Mouse (Mus musculus): ENCODE data around the gene Lyrm4. TPM values are rescaled to one million over a fixed set of nuclear protein-coding genes. Genes with fewer than 3 reads are reported as not detected.

Lyrm4 gene
- polyA plus RNA-seq, 1 experiment from 2014 or later: 16.9 TPM

DNA sequence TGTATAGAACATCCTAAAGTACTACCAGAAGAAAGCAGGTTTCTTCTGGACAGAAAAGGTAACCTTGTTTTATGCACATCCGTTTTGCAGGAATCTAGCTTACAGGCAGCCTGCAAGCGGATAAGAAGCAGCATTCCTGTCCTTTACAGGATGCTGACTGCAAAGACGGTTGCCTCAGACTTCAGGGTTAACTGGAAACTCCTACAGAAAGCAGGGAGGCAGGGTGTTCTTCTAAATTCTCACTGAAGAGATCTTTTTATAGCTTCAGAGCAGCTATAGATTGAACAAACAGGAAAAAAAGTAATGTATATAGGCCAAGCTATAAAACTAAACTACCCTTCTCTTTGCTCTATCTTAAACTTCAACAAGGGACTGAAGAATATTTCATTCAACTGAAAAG is 32.6 kb downstream of the Lyrm4 start:
- H3K4me3 ChIP-seq (ENCODE audit: low read depth, low read length): no peak overlapping the region
- WGBS (ENCODE audit: insufficient replicate concordance): 87% methylated on average over 3 of the region's 3 CpGs
- no peak overlapping the region for H3K27ac ChIP-seq (ENCODE audit: low read length)
- H3K36me3 ChIP-seq (ENCODE audit: control insufficient read depth, insufficient read depth): no peaks in the 10 kb centered on the region
- H3K4me2 ChIP-seq (ENCODE audit: low read depth, low read length): no peak overlapping the region
- H3K4me1 ChIP-seq (ENCODE audit: control insufficient read depth, low read depth, low read length): peaks cover 34% of the 10 kb centered on the region
- ATAC-seq (ENCODE audit: low read depth): no peak
- H3K9me3 ChIP-seq (replicated peaks; ENCODE audit: control insufficient read depth, low read length): no peaks in the 10 kb centered on the region
- no peak overlapping the region for H3K9ac ChIP-seq (ENCODE audit: low read depth, low read length)
- no peaks in the 10 kb centered on the region for H3K27me3 ChIP-seq (ENCODE audit: control insufficient read depth, insufficient read depth, low read depth, low read length)

DNA sequence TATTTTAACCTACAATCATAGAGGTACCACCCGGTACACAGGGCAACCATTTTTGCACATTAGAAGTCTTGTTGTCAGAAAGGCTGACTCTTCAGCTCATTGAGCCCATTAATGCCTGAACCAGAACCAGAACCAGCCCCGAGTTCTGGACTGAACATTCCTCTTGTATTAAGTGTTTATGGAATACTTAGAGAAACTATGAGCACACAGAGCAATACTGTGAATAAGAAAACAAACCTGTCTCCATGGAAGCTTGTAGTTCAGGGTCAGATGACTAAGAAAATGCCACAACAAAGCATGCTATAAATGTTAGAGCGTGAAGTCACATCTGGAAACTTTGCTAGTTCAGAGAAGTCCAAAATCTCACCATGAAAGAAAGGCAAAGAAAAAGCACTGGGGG is 35.7 kb downstream of the Lyrm4 start:
- H3K36me3 ChIP-seq (ENCODE audit: control insufficient read depth, insufficient read depth): no peaks in the 10 kb centered on the region
- no peak overlapping the region for H3K9ac ChIP-seq (ENCODE audit: low read depth, low read length)
- peaks cover 9% of the 10 kb centered on the region for H3K4me1 ChIP-seq (ENCODE audit: control insufficient read depth, low read depth, low read length)
- 81% methylated on average over 3 of the region's 3 CpGs for WGBS (ENCODE audit: insufficient replicate concordance)
- ATAC-seq (ENCODE audit: low read depth): no peak
- H3K9me3 ChIP-seq (replicated peaks; ENCODE audit: control insufficient read depth, low read length): no peaks in the 10 kb centered on the region
- no peak overlapping the region for H3K27ac ChIP-seq (ENCODE audit: low read length)
- no peak overlapping the region for H3K4me2 ChIP-seq (ENCODE audit: low read depth, low read length)
- no peaks in the 10 kb centered on the region for H3K27me3 ChIP-seq (ENCODE audit: control insufficient read depth, insufficient read depth, low read depth, low read length)
- H3K4me3 ChIP-seq (ENCODE audit: low read depth, low read length): no peak overlapping the region

DNA sequence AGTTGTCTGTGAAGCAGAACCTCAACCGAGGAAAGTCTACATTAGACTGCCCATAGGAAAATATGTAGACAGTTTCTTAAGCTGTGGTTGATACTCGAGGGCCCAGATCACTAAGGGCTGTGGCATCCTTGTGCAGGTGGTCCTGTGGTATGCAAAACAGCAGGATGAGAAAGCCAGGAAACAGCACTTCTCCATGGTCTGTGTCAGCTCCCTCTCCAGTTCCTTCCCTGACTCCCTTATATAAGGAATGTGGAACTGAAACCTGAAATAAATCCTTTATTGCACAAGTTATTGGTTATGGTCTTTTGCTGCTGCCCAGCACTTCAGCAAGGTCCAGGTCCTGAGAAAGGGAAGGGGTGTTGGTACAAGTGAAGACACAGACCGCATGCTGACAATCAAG is 42.8 kb downstream of the Lyrm4 start:
- ATAC-seq (ENCODE audit: low read depth): no peak
- no peaks in the 10 kb centered on the region for H3K4me1 ChIP-seq (ENCODE audit: control insufficient read depth, low read depth, low read length)
- WGBS (ENCODE audit: insufficient replicate concordance): 72% methylated on average over 3 of the region's 3 CpGs
- H3K9me3 ChIP-seq (replicated peaks; ENCODE audit: control insufficient read depth, low read length): no peaks in the 10 kb centered on the region
- no peaks in the 10 kb centered on the region for H3K36me3 ChIP-seq (ENCODE audit: control insufficient read depth, insufficient read depth)
- H3K27ac ChIP-seq (ENCODE audit: low read length): no peak overlapping the region
- no peak overlapping the region for H3K4me3 ChIP-seq (ENCODE audit: low read depth, low read length)
- no peak overlapping the region for H3K9ac ChIP-seq (ENCODE audit: low read depth, low read length)
- H3K4me2 ChIP-seq (ENCODE audit: low read depth, low read length): no peak overlapping the region
- H3K27me3 ChIP-seq (ENCODE audit: control insufficient read depth, insufficient read depth, low read depth, low read length): no peaks in the 10 kb centered on the region

DNA sequence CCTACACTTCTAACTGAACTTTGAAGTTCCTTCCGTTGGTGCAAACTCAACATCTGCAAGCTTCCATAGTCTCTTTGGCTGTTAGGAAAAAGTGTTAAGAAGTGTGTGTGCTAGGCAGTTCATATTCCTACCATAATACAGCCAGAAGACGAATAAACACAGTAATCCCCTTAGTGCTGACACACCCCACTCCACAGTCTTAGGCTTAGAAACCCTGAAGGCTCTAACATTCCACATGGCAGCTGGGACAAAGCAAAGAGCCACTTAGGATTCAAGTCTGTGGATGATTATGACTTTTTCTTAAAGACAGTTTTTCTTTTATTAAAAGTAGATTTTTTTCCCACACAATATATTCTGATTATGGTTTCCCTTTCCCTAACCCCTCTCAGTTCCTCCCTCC is 50.6 kb downstream of the Lyrm4 start:
- no peaks in the 10 kb centered on the region for H3K27me3 ChIP-seq (ENCODE audit: control insufficient read depth, insufficient read depth, low read depth, low read length)
- ATAC-seq (ENCODE audit: low read depth): no peak
- H3K27ac ChIP-seq (ENCODE audit: low read length): no peak overlapping the region
- H3K9me3 ChIP-seq (replicated peaks; ENCODE audit: control insufficient read depth, low read length): no peaks in the 10 kb centered on the region
- no peaks in the 10 kb centered on the region for H3K4me1 ChIP-seq (ENCODE audit: control insufficient read depth, low read depth, low read length)
- no peaks in the 10 kb centered on the region for H3K36me3 ChIP-seq (ENCODE audit: control insufficient read depth, insufficient read depth)
- H3K4me2 ChIP-seq (ENCODE audit: low read depth, low read length): no peak overlapping the region
- WGBS (ENCODE audit: insufficient replicate concordance): 77% methylated on average over 2 of the region's 2 CpGs
- H3K9ac ChIP-seq (ENCODE audit: low read depth, low read length): no peak overlapping the region
- H3K4me3 ChIP-seq (ENCODE audit: low read depth, low read length): no peak overlapping the region

DNA sequence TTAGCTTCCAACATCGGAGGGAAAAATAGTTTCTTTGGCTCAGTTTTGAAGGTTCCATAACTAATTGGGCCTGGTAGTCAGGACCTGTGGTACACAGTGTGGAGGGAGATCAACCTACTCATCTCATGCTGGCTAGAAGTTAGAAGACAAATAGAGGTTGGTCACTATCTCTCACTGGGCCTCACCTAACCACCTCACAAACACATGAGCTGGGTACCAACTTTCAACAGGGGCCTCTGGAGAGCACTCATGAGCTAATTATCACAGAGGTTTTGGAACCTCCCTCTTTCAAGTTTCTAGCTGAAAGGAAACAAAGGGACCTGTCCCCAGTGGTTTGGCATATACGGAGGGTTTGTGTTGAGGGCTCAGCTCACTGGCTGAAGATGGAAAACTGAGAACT is 59.8 kb downstream of the Lyrm4 start:
- peak; percentile 72 for ATAC-seq (ENCODE audit: low read depth)
- Histone ChIP-seq H3K4me1 (ENCODE audit: control insufficient read depth, low read depth, low read length) (peaks cover 34% of the 10 kb centered on the region), H3K4me2 (ENCODE audit: low read depth, low read length) (peak overlapping the region; percentile 67), H3K9me3 (replicated peaks; ENCODE audit: control insufficient read depth, low read length) (no peaks in the 10 kb centered on the region), H3K27me3 (ENCODE audit: control insufficient read depth, insufficient read depth, low read depth, low read length) (no peaks in the 10 kb centered on the region), H3K4me3 (ENCODE audit: low read depth, low read length) (peak overlapping the region; percentile 39), H3K27ac (ENCODE audit: low read length) (peak overlapping the region; percentile 99), H3K36me3 (ENCODE audit: control insufficient read depth, insufficient read depth) (no peaks in the 10 kb centered on the region), H3K9ac (ENCODE audit: low read depth, low read length) (peak overlapping the region; percentile 70)
- 58% methylated on average over 2 of the region's 2 CpGs for WGBS (ENCODE audit: insufficient replicate concordance)

DNA sequence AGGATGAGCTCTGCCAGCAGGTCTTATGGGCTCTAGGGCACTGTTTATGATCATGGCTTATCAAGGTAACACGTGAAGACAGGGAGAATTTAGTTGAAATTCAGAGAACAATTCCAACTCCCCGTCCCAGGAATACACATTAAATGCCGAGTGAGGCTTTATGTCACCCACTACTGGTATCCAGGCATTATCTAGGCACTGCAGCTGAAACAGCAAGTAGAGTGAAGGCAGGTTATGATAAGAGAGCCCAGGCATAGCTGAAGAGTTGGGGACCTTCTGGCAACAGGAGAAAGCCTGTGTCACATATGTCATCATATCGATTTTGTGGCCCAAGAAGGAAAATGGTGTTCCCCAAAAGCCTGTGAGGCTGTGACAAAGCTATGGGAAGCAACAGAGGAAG is 60.4 kb downstream of the Lyrm4 start:
- no peaks in the 10 kb centered on the region for H3K27me3 ChIP-seq (ENCODE audit: control insufficient read depth, insufficient read depth, low read depth, low read length)
- no peaks in the 10 kb centered on the region for H3K9me3 ChIP-seq (replicated peaks; ENCODE audit: control insufficient read depth, low read length)
- ATAC-seq (ENCODE audit: low read depth): peak; percentile 98
- peak overlapping the region; percentile 67 for H3K4me2 ChIP-seq (ENCODE audit: low read depth, low read length)
- WGBS (ENCODE audit: insufficient replicate concordance): 28% methylated on average over 4 of the region's 4 CpGs
- peak overlapping the region; percentile 70 for H3K9ac ChIP-seq (ENCODE audit: low read depth, low read length)
- H3K36me3 ChIP-seq (ENCODE audit: control insufficient read depth, insufficient read depth): no peaks in the 10 kb centered on the region
- peaks cover 36% of the 10 kb centered on the region for H3K4me1 ChIP-seq (ENCODE audit: control insufficient read depth, low read depth, low read length)
- H3K4me3 ChIP-seq (ENCODE audit: low read depth, low read length): peak overlapping the region; percentile 39
- peak overlapping the region; percentile 99 for H3K27ac ChIP-seq (ENCODE audit: low read length)

DNA sequence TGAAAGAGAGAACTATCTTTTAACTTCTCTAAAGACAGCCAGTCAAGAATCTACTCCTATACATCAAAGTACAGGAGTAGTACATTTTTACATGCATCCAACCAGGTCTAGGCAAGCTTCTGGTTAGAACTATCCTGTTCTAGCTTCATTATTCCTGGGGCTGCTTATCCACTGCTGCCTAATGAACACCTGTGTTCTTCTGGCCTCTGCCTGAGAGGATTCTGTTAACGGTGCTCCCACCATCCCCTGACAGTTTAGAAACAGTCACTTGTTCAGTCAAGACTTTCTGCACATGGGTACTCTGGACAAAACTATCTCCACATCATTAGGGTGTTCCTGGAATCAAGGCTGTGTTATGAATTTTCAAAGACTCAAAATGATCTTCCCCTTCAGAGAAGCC is 60.8 kb downstream of the Lyrm4 start:
- H3K27me3 ChIP-seq (ENCODE audit: control insufficient read depth, insufficient read depth, low read depth, low read length): no peaks in the 10 kb centered on the region
- ATAC-seq (ENCODE audit: low read depth): peak; percentile 43
- peak overlapping the region; percentile 67 for H3K4me2 ChIP-seq (ENCODE audit: low read depth, low read length)
- H3K4me3 ChIP-seq (ENCODE audit: low read depth, low read length): peak overlapping the region; percentile 13; the same call in 1 of the 2 replicates
- peak overlapping the region; percentile 99 for H3K27ac ChIP-seq (ENCODE audit: low read length)
- H3K9ac ChIP-seq (ENCODE audit: low read depth, low read length): peak overlapping the region; percentile 58
- WGBS (ENCODE audit: insufficient replicate concordance): 35% methylated on average over 1 of the region's 1 CpGs
- H3K4me1 ChIP-seq (ENCODE audit: control insufficient read depth, low read depth, low read length): peaks cover 36% of the 10 kb centered on the region
- no peaks in the 10 kb centered on the region for H3K9me3 ChIP-seq (replicated peaks; ENCODE audit: control insufficient read depth, low read length)
- H3K36me3 ChIP-seq (ENCODE audit: control insufficient read depth, insufficient read depth): no peaks in the 10 kb centered on the region

DNA sequence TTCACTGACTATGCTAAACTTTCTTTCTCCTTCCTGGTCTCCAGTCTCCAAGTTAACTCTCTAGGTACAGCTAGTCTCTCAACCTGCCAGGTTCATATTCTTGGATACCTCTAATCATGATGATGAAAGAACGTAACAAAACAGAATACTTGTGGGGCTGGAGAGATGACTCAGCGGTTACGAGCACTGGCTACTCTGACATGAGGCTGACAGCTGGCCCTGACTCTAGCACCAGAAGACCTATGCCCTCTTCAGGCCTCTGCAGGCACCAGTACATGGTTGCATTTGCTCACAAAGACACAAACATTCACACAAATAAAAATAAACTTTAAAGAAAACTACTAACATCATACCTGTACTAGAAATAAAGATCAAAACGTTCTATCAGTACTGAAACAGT is 81.8 kb downstream of the Lyrm4 start:
- Histone ChIP-seq H3K4me3 (ENCODE audit: low read depth, low read length) (no peak overlapping the region), H3K9ac (ENCODE audit: low read depth, low read length) (no peak overlapping the region), H3K36me3 (ENCODE audit: control insufficient read depth, insufficient read depth) (no peaks in the 10 kb centered on the region), H3K4me2 (ENCODE audit: low read depth, low read length) (no peak overlapping the region), H3K4me1 (ENCODE audit: control insufficient read depth, low read depth, low read length) (peaks cover 6% of the 10 kb centered on the region), H3K27me3 (ENCODE audit: control insufficient read depth, insufficient read depth, low read depth, low read length) (no peaks in the 10 kb centered on the region), H3K27ac (ENCODE audit: low read length) (no peak overlapping the region), H3K9me3 (replicated peaks; ENCODE audit: control insufficient read depth, low read length) (no peaks in the 10 kb centered on the region)
- WGBS (ENCODE audit: insufficient replicate concordance): 71% methylated on average over 4 of the region's 4 CpGs
- ATAC-seq (ENCODE audit: low read depth): no peak

DNA sequence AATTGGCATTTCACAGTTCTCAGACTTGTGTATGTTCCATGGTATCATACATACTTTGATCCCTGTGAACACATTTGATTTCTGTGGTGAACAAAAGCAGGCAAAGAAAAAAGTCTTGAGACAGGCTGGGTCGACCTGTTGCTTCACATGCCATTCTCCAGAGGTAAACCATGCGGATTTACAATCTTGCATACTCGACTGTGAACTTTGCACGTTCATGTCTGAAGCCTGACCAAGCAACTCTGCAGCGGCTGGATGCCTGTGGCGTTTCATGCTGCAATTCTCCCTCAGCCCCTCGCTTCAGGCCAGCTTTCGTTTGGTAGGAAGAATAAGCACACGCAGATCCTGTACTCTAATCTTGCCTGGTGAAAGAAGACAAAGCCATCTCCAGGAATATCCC is 85.4 kb downstream of the Lyrm4 start:
- Histone ChIP-seq H3K9ac (ENCODE audit: low read depth, low read length) (no peak overlapping the region), H3K27ac (ENCODE audit: low read length) (no peak overlapping the region), H3K4me1 (ENCODE audit: control insufficient read depth, low read depth, low read length) (peaks cover 4% of the 10 kb centered on the region), H3K9me3 (replicated peaks; ENCODE audit: control insufficient read depth, low read length) (no peaks in the 10 kb centered on the region), H3K36me3 (ENCODE audit: control insufficient read depth, insufficient read depth) (no peaks in the 10 kb centered on the region), H3K4me2 (ENCODE audit: low read depth, low read length) (no peak overlapping the region), H3K27me3 (ENCODE audit: control insufficient read depth, insufficient read depth, low read depth, low read length) (no peaks in the 10 kb centered on the region), H3K4me3 (ENCODE audit: low read depth, low read length) (no peak overlapping the region)
- no peak for ATAC-seq (ENCODE audit: low read depth)
- 67% methylated on average over 9 of the region's 9 CpGs for WGBS (ENCODE audit: insufficient replicate concordance)
